Mouse (Mus musculus) olfactory bulb, adult 2 months (tissue): ENCODE measurements around the gene Apbb2.

Experiments used
- CTCF ChIP-seq: fragments of 200-500 bp; IDR thresholded peaks from 2 replicates; pipeline ENCODE4 v1.5.1; 2012; ENCODE audit warnings: low read depth, mild to moderate bottlenecking, low read length, moderate library complexity; ENCODE audit not compliant: insufficient read depth
- POLR2A ChIP-seq: fragments of 200-500 bp; IDR thresholded peaks from 2 replicates; pipeline ENCODE4 v1.6.1; 2012; ENCODE audit warnings: mild to moderate bottlenecking, low read depth, low read length, moderate library complexity; ENCODE audit not compliant: insufficient read depth

- no peak for TF ChIP-seq CTCF
- TF ChIP-seq POLR2A = no peak
These were observed 299.2 kb downstream of the Apbb2 start for GRCm38 (mm10) chr5:66319341-66319740.
